Mouse (Mus musculus) induced T-regulatory cell, adult 2 months (primary cell): ENCODE measurements around the gene Dmrta2.

Source experiments
- DNase-seq: peaks from one replicate; pipeline ENCODE4 v3.0.0-alpha.2; 2012; ENCODE audit warnings: low read depth

Gene Dmrta2

DNA sequence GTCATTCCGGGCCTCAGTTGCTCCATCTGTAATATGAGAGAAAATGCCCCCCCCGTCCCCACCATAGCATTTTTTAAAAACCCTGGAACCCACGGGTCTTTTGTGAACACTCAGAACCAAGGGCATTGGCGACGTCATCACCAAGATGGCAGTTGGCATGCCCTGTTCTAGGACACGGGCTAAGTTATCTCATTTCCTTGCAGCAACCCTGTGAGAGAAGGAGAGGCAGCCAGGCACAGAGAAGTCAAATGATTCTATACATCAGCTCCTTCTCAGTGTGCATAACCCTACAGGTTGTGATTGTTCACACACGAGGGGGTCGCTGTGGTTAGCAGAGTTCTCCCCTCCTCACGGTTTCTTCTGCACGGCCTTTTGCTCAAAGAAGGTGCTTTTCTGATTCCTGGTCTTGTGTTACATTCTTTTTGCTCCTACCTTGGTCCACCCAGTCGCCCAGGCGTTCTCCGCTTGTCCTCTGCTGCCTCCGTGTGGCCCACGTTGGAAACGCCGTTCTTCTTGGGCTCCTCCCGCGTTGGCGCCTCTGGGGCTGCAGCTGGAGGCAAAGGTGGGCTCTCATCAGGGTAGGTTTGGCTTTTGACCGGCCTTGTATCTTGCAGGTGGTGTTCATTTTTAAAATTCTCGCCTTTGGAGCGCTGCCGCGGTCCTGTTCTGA lies 44.2 kb downstream of the Dmrta2 start:
- DNase-seq = peak; percentile 75

GRCm38 (mm10) chr4:110028461-110029188 lies 50.8 kb downstream of the Dmrta2 start:
- peak; percentile 69 for DNase-seq

DNA sequence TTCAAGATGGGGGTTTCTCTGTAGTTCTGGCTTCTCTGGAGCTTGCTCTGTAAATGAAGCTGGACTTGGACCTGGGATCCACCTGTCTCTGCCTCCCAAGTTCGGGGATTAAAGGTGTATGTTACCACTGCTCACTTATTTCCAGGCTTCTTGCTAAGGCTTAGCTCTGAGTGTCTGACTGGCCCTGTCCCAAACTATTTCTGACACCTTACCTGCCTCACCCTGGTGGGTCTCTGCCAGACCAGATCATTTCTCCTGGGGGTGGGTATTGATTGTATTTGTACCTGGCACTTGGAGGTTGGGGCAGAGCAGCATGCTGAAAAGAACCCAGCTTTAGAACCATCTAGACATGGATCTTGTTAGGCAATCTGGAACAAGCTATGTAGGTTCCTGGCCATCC lies 51.6 kb downstream of the Dmrta2 start:
- no peak for DNase-seq
